Mouse (Mus musculus) ovary, postnatal 10 days (tissue): ENCODE data around the gene Naa40.

Experiments
- DNase-seq: peaks from one replicate; pipeline ENCODE4 v3.0.0; 2022; ENCODE audit warnings: low spot score

The Naa40 gene

DNA sequence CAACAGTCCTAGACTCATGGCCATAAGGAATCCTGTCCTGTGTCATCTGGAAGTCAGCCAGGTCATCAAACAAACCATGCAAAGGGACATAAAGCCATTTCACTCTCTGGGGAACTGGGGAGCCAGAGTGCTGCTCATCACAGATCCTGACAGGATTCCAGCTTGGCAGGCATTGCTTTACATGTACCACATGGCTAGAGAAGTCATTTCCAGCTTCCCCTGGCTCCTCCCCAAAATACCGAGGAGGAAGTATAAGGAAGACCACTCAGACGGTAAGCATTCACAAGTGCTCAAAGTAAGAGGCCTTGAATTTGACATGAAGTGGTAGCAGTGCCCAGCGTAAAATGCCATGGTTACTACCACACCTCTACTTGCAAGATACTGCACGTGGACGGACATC, 26.5 kb downstream of the Naa40 start:
- DNase-seq, result no peak

DNA sequence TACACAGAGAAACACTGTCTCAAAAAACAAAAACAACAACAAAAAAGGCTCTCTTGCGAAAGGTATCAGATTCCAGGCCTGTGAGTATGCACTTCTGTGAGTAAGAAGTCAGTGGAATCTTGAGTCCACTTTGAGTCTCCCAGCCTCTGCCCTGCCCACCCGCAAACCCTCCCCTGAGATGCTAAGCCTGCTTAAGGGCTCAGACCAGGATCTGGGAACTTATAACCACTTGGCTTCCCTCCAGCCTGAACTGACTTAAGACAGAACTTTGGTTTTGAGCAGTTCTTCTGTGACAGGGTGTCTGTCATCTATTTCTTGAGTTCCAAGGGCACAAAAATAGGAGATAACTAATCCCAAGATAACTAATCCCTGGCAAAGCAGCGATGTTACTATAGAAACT, 28.0 kb downstream of the Naa40 start:
- DNase-seq, result no peak

DNA sequence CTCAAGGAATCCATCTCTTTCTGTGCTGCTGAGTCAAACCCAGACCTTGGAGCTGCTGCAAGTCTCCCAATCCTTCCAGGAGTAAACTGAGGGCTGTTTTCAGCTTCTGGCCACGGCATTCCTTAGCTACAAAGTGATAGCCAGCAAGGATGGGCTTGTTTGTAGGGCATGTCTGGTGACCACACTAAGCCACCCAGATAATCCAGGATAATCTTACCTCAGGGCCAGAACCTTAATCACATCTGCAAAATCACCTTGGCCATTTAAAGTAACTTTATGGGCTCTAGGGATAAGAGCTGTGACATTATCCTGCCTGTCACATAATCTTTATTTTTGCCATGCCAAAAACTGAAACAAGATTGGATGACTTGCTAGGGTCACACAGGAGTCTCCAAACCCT, 28.8 kb downstream of the Naa40 start:
- DNase-seq, result no peak

DNA sequence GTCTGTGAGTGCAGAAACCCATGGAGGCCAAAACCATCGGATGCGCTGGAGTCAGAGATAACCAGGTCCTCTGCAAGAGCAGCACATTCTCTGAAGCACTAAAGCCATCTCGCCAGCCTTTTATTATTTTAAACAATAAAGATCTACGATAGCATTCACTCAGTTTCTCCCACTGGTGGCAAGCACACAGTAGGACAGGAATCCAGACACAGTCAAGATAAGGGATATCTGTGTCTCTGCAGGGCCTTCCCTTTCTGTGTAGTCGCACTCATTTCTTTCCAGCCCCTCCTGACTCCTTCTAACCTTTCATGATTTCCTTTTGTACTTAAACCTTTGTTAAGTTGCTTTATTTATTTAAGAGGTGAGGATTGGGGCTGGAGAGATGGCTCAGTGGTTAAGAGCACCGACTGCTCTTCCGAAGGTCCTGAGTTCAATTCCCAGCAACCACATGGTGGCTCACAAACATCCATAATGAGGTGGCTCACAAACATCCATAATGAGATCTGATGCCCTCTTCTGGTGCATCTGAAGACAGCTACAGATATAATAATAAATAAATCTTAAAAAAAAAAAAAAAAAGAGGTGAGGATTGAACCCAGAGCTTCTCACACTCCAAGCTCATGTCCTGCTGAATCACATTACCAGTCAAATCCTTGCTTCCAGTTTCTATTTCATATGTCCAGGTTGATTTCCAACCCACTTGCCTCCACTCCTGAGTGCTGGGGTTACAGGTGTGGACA, 30.9 kb downstream of the Naa40 start:
- DNase-seq, result no peak

DNA sequence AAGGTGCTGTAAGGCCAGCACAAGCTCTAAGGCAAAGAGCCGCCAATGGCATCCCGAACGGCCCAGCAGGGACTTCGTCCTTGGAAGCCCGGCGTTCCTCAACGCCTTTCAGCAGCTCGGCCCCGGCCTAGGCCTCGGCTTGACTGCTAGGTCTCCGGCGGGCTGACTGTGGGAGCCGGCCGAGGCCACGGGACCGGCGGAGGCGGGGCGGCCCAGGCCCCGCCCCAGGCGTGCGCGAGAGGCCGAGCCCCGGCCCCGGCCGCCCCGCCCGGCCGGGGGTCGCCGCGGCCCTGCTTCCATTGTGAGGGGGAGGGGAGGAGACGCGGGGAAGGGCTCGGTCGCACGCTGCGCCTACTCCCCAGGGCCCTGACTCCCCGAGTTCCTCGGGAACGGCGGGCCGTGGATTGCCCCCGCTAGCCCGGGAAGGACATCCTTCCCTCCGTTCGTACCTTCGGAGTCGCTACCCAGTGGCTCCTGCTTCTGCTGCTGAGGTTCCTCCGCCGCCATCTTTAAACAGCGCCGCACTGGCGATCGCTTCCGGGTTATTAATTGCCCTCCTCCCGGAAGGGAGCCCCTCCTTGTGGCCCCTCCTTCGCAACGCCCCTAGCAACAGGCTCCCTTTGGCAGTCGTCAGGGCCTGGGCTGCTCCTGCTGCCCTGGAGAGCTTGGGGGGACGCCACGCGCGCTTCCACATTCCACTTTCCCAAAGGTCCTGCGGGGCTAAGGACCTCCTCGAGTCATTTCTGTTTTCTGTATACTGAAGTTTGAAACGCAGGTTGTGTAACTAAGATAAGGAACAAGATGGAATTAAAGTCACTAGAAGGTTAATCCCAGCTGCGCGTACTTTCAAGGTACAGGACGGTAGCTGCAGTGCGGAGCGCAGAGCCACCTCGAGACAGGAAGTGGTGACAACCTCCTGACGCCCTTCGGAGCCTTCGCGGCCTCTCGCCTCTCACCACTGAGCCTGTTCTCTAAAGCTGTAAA, 34.9 kb downstream of the Naa40 start, which contains the start of gene Otub1:
TSS of gene Otub1 (minus strand) at position 564 of the 984 bp plus-strand sequence.
- peak; percentile 83 for DNase-seq

DNA sequence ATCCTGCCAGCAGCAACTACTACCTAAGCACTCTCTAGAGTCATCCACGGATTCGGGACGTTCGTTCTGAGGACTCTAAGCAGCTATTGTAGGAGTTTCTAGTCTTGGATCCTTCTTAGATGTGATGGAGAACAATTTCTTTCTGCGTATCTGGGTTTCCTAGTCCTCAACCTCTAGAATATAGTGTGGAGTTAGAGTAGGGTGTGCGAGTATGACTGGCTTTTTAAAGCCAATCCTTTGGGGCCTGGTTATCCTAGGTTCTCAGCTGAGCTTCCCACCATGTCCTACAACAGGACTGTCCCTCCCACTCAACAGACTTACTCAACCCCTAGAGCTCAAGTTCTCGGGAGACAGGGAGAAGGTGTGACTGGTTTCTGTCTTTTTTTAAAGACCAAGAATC, 35.7 kb downstream of the Naa40 start:
- no peak for DNase-seq

DNA sequence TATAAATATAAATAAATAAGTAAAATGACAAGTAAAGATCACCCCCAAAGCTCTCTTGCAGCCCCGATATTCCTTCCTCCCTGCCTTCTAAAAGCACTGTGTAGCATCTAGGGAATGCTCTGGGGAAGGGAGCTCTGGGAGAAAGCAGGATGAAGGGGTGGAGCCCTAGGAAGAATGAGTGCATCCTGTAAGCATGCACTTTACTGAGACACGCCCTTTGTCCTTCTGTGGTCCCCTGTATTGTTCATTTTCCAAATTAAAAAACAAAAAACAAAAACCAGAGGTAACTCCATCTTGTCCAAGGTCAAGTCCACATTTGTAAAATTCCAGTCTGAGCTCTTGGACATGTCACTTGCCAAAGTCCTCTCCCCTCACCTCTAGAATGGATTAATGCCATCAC, 36.1 kb downstream of the Naa40 start:
- DNase-seq, result no peak

DNA sequence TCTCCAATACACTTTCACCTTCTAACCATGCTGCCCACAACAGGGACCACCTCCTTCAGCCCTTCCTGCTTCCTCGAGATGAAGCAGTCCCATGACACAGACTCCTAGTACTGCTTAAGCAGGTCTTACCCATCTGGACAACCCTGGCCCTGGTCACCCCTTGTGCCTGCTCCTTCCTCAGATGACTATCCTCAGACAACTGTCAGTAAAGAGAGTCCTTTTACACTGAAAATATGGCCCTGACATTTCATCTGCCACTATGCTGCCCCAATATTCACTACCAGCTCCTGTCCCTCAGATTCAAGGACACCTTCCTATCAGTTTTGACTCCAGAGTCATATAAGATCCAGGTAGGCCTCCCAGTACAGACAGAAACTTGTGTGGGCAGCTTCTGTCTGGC, 40.6 kb downstream of the Naa40 start:
- no peak for DNase-seq

DNA sequence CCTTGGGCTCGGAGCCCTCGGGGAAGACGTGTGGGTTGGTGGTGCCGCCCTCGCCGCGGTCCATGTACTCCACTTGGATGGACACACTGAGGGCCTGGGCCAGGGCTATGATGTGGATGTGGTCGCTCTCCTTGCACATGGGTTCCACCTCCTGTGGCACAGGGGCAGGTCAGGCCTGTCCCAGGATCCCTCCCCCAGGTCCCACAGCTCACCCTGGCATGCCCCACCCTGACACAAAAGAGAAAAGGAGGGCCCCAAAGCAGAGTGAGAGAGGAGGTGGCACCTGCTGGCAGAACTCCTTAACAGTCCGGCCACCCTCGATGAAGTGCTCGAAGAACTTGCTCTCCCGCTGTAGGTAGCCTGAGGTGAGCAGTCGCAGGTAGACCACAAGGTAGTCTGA, 41.9 kb downstream of the Naa40 start:
- DNase-seq, result no peak

DNA sequence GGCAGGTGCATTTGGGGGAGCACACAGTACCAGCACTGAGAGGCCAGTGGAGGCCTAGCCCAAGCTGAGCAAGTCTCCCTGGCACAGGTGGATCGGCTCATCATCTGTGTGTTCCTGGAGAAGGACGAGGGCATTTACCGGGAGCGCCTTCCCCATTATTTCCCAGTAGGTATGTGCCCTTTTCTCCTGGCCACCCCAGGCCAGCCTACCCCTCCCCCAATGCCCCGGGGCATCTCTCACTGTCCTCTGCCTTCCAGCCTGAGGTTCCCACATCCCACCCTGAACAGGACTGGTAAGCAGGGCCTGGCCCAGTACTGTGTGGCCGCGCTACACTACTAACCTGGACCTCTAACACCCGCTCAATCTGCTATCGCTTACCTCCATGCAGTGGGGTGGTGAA, 43.5 kb downstream of the Naa40 start:
- DNase-seq, result no peak

DNA sequence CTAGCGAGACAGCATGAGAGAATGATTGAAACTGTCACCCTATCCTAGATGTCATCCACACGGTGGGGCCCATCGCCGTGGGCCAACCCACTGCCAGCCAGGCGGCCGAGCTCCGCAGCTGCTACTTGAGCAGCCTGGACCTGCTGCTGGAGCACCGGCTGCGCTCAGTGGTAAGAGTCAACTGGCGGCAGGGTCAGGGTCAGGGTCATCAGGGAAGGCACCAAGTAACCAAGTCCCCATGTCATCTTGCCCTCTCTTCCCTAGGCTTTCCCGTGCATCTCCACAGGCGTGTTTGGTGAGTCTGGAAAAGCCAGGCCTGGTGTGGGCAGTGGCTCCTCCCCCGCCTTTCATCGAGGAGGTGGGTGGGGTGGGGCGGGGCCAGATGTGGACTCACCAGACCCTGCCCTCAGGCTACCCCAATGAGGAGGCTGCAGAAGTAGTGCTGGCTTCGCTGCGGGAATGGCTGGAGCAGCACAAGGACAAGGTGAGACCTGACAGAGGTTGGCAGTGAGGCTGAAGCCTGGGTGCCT, 44.2 kb downstream of the Naa40 start:
- DNase-seq, result no peak

DNA sequence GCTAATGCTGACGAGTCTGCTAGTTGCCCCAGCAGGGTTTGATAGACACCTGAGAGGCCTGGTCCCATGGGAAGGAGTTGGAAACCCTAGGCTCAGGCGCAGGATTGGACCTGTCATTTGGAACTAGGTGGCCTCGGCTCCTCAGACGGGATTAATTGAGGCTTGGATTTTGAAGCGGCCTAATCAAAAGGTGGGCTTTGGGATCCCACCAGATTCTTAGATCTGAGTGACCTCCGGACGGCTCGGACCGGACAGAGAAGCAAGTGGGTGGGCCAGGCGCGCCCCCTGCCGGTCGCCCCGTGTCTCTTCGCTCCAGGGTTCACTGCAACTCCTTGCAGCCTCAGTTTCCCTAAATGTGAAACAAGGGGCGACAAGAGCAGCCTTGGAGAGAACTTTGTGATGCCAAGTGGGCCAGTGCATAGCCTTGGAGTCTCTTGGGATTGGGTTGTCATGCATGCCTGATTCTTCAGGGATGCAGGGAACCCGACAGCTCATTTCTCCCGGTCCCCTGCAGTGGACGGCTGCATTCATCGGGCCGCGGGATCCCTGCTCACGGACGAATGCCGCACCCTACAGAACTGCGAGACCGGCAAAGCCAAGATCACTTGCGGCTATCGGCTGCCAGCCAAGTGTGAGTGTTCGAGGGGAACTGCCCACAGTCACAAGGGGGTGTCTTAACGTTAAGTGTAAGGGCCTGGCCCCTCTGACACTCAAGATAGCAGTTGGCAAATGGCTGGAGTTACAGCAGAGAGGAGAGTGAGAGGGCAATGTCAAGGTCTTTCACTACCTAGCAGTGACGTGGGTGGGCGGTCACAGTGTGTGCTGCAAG, 44.9 kb downstream of the Naa40 start:
- DNase-seq, result peak; percentile 43

DNA sequence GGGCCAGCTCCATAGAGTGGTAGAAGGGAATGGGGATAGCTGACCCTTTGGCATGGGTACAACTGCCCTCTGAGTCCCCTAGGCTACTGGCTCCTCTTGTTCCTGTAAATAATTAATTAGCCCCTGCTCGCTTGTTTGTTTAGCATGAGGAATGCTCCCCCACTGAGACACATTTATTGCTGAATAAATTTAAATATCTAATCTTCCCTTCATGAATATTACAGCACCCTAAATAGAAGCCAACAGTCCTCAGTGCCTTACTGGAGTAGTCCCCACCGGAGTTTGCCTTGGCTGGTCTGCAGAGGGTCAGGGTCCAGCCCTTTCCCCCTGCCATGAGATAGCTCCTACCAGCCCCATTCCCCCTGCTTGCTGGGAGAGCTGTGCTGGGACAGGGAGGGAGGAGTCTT, 48.4 kb downstream of the Naa40 start:
- DNase-seq, result no peak

DNA sequence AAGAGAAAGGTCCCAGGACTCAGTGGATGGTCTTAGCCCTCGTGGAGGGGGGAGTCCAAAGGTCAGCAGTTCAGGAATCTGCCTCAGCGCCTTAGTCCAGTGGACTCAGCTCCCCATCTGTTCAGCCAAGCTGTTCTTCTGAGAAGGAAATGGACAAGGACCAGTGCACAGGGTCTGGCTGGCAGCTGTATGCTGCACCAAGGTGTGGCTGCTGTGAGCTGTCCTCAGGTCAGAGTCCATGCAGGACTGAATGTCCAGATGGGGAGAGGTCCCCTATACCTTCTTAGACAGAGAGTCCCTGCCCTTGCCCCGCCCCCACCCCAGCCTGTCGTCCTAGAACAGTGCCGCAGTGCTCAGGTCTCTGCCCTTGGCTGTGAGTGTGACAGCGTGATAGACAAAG, 49.3 kb downstream of the Naa40 start:
- no peak for DNase-seq

DNA sequence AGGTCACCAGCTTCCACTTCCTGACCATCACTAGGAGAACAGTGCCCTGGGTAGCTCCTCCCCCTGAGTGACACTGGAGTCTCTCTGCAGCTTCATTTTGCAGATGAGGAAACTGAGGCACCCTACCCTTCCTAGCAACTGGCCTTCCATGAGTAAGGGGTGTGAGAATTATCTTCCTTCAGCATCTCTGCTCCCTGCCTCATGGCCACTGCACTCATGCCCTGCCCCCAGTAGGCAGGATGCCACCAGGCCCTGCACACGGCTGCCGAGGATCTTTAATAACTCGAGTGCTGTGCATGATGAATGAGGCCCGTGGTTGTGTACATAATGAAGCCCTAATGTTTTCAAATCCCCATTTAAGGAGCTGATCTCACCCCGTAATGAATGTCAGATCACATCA, 50.0 kb downstream of the Naa40 start:
- no peak for DNase-seq

DNA sequence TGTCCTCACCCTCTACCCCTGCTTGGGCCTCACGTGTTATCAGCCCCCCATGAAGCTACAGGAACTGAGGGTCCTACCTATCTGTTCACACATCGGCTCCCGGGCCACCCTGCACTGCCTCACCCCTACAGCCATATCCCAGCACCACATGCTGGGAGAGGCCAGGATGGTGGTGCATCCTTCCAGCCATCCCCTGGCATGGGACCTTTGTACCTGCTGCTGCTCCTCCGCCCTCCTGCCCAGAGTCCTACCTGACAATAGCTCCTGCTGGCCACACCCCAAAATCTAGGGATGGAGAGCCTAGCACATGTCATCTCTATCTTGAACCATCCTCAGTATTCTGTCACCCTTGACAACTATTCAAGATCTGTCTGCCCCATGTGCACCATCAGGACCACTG, 52.0 kb downstream of the Naa40 start:
- no peak for DNase-seq

DNA sequence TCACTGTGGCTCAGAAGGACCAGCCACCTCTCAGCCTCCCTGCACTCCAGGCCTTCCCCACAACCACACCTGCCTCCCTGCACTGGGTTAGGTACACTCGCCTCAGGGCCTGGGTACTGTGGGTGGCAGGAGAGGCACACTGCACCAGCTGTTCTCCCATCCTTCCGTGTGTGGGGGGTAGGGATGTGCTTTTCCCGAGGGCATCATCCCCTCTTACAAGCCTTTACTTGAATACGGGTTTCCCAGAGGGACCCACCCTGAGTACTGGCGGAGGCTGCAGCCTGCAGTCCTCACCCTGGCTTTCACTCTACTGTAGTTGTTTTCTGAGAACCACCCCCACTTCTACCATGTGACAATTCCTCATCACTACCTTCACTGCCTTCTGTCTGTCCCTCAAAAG, 53.8 kb downstream of the Naa40 start:
- no peak for DNase-seq

DNA sequence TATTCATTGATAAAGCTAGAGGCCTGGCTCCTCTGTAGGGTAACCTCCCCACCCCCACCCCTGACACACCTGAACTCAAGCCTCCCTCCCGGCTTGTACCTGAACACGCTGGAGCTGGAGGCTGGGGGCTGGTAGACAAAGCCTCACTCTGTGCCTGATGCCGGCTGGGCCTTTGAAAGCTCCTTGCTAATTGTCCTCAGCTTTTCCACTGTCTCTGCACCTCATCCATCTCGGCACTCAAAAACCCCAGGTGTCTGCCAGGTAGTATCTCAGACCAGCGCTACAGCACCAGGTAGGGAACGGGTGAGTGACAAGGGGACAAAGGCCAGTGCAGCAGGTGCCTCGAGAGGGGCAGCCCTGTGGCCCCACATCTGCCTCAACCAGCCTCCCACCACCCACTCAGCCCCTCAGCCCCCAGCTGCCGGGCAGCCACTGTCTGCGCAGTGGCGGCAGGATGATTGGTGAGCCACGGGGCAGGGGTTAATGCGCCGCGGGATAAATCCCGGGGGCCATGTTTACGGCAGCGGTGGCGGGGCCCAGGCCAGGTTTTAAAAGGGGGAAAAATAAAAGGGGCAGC, 55.2 kb downstream of the Naa40 start:
- no peak for DNase-seq

DNA sequence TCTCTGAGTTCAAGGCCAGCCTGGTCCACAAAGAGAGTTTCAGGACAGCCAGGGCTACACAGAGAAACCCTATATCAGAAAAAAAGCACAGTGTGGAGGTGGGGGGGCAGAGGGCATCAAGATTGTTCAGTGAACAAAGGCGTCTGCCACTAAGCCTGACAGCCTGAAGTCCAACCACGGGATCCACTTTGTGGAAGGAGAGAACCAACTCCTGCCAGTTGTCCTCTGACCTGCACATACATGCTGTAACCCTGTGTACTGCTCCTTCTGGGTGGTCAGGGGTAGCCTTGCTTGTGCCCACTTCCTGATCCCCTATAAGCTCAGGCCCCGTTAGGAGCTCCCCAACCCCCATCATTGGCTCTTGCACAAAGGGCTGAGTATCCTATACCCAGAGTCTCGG, 55.9 kb downstream of the Naa40 start:
- DNase-seq, result no peak

DNA sequence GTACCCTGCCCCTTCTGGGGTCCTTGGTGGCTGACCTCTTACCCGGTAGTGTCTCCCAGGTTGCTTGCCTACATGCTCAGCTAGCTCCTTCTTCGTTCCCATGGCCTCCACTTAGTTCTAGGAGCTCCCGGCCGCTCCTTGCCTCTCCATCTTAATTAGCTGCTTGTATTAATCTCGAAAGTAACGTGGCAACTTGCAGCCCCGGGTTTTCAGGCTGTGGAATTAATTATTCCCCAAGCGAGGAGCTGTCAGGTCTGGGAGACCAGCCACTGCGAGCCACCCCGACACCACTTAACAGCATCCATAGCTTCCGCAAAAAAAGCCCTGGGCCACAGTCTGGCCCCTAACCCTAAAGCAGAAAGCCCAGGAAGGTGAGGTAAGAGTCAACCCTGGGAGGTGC, 57.6 kb downstream of the Naa40 start:
- no peak for DNase-seq

DNA sequence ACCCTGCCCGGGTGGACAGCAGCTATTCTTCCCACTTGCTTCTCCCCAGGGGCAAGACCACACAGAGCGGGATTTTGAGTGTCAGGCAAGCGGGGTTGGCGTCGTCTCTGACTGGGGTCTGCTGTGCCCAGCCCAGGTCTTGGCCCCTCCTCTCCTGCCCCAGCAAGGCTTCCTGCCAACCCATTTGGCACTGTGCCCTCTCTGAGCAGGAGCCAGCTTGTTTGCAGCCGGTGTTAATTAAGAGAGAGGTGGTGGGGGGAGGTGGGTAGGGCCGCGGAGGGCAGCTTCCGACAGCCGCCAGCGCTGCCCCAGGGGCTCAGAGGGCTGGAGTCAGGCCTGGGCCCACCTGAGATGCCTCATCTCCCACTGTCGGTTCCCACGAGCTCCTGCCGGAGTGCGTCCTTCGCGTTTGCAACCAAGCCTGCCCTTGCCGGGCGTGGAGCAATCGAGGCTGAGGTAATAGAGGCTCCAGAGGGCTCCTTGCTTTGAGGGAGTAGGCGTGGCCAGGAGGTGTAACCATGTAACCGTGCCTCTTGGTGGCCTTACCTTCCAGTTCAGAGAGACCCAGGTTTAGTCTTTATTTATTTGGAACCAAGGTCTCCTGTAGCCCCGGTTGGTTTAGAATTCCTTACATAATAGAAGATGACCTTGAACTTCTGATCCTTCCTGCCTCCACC, 58.6 kb downstream of the Naa40 start:
- no peak for DNase-seq
